Mouse (Mus musculus) ES-E14 (cell line): ENCODE measurements around the gene Sigmar1. TPM values are rescaled to one million over a fixed set of nuclear protein-coding genes. Genes with fewer than 3 reads are reported as not detected.
"Not testable (repeated sequence)": the region's sequence is repeated elsewhere in the genome, so short reads cannot be mapped to it uniquely, and the experiment has no call there.

ENCODE experiments used
- DNase-seq: peaks from one replicate; pipeline ENCODE4 v3.0.0-alpha.2; 2013; ENCODE audit warnings: low read depth, low spot score
- H3K27ac ChIP-seq: 2 replicates; pipeline ENCODE4 v1.5.1; 2012; ENCODE audit warnings: low read depth, mild to moderate bottlenecking, low read length, moderate library complexity, mixed read lengths; ENCODE audit not compliant: poor library complexity, insufficient read depth, severe bottlenecking
- H3K36me3 ChIP-seq: 2 replicates; pipeline ENCODE4 v1.6.1; 2012; ENCODE audit warnings: mild to moderate bottlenecking, low read length, moderate library complexity, mixed read lengths; ENCODE audit not compliant: control insufficient read depth, poor library complexity, insufficient read depth, severe bottlenecking
- H3K4me1 ChIP-seq, 2 experiments: fragments of 150-350 bp in 1 of 2; sonication (generic) in 1 of 2; 2 replicates each; pipeline ENCODE4 v1.6.1; 2012; ENCODE audit warnings: low read length in 2 of 2, mild to moderate bottlenecking in 1 of 2, mixed read lengths in 1 of 2; ENCODE audit not compliant: control insufficient read depth in 2 of 2, insufficient read depth in 2 of 2, poor library complexity in 1 of 2
- H3K4me3 ChIP-seq, 2 experiments: fragments of 150-350 bp in 1 of 2; sonication (generic) in 1 of 2; 2 replicates each; pipeline ENCODE4 v1.5.1; 2012; ENCODE audit warnings: low read length in 2 of 2, low read depth in 1 of 2, mild to moderate bottlenecking in 1 of 2, mixed read lengths in 1 of 2; ENCODE audit not compliant: insufficient read depth in 1 of 2, poor library complexity in 1 of 2, severe bottlenecking in 1 of 2
- H3K9ac ChIP-seq: 2 replicates; pipeline ENCODE4 v1.6.1; 2012; ENCODE audit warnings: low read depth, mild to moderate bottlenecking, low read length, mixed read lengths; ENCODE audit not compliant: poor library complexity, insufficient read depth, severe bottlenecking
- H3K9me3 ChIP-seq: fragments of 150-350 bp; sonication (generic); 2 replicates; pipeline ENCODE4 v1.6.1; 2012; ENCODE audit warnings: low read depth, mild to moderate bottlenecking, low read length; ENCODE audit not compliant: control insufficient read depth, insufficient read depth
- CHD2 ChIP-seq: IDR thresholded peaks from 2 replicates; pipeline ENCODE4 v1.6.1; 2014; ENCODE audit warnings: mild to moderate bottlenecking, low read depth, low read length, inconsistent platforms
- HCFC1 ChIP-seq: IDR thresholded peaks from 2 replicates; pipeline ENCODE4 v1.6.1; 2012; ENCODE audit warnings: low read length, inconsistent platforms, borderline replicate concordance; ENCODE audit not compliant: insufficient read depth
- MAFK ChIP-seq: IDR thresholded peaks from 2 replicates; pipeline ENCODE4 v1.6.1; 2014; ENCODE audit warnings: mild to moderate bottlenecking, low read depth, low read length, inconsistent platforms; ENCODE audit not compliant: insufficient read depth
- ZC3H11A ChIP-seq: IDR thresholded peaks from 2 replicates; pipeline ENCODE4 v1.6.1; 2012; ENCODE audit warnings: low read depth, mild to moderate bottlenecking, inconsistent platforms, low read length, borderline replicate concordance
- ZNF384 ChIP-seq: IDR thresholded peaks from 2 replicates; pipeline ENCODE4 v1.6.1; 2012; ENCODE audit warnings: low read depth, low read length, inconsistent platforms
- in situ Hi-C, 2 experiments: fragments of 600-800 bp; cut with MboI; formaldehyde crosslinking; loops; one replicate each; pipeline ENCODE4 v1.15.1; 2025; ENCODE audit warnings: low sequenced_read_pairs in 2 of 2, inconsistent platforms in 1 of 2; ENCODE audit not compliant: unreplicated experiment in 2 of 2
- total RNA-seq: library from RNA; depleted of rRNA; stranded (reverse); fragments of 300-350 nt; gene quantifications from 2 replicates; pipeline ENCODE4 v1.2.3, GENCODE M21; 2012; rRNA removed

Gene Sigmar1
- total RNA-seq = 198 and 230 TPM in 2 replicates

DNA sequence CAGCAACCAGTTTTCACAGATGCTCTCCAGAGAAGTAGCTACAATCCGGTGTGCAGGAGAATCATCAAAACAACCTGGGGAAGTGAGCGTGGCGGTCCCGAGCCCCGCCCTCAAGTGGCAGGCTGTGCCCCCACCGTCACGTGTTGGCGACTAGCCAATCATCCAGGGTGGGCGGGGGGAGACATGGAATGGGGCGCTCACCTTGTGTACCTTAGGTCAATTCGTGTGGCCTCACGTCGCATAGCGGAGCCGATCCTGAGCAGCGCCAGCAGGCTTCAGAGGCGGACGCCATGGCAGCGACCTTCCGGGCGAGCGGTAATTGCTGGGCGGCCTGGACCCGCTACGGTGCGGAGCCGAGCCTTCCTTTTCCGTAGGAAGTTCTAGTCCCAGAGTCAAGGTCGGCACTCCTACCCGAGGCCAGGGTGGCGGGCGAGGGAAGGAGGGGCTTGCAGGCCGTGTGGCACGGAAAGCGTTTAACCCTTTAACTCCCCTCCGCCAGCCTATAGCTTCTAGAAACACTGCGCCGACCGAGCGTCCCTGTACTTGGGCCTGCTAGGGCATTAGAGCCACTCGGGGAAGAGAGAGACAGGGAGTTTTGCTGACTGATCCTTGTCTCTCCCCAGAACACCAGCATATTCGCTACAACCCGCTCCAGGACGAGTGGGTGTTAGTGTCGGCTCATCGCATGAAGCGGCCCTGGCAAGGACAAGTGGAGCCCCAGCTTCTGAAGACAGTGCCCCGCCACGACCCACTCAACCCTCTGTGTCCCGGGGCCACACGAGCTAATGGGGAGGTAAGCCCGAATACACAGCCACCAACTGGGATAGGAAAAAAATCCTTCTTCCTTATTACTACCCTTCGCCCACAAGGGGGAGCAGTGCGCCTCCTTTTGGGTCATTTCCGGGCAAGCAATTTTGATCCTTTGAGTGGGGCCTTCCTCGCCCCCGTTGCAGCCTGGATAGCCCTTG is at the start of gene Sigmar1:
TSS of gene Sigmar1 (minus strand) at position 820 of the 968 bp plus-strand sequence.
- H3K9me3 ChIP-seq = no peaks in the 10 kb centered on the region
- TF ChIP-seq ZNF384 (peak; percentile 67; the same call in 1 of the 2 replicates), ZC3H11A (peak; percentile 60; the same call in 1 of the 2 replicates), HCFC1 (no peak), MAFK (no peak), CHD2 (0 out of 2 replicates have a peak, but pooled peaks have one; percentile 20)
- H3K4me1 ChIP-seq = peaks cover 2 to 12% of the 10 kb centered on the region in 2 experiments; a peak in 2 of 4 replicates
- H3K4me3 ChIP-seq = peak within 1 kb of the TSS; percentile 87 to 93
- in situ Hi-C loops = no loop called here
- peak; percentile 94 for DNase-seq
- H3K9ac ChIP-seq = peak within 1 kb of the TSS; percentile 88
- peak within 1 kb of the TSS; percentile 69 for H3K27ac ChIP-seq
- H3K36me3 ChIP-seq = peaks cover 11% of the 10 kb centered on the region; the same call in 1 of the 2 replicates

- DNase-seq, in situ Hi-C loops, H3K27ac ChIP-seq, H3K4me1 ChIP-seq, H3K9me3 ChIP-seq, H3K36me3 ChIP-seq, H3K4me3 ChIP-seq, H3K9ac ChIP-seq: not testable (repeated sequence)
These were observed 27.2 kb upstream of the Sigmar1 start for GRCm38 (mm10) chr4:41783197-41783596.

DNA sequence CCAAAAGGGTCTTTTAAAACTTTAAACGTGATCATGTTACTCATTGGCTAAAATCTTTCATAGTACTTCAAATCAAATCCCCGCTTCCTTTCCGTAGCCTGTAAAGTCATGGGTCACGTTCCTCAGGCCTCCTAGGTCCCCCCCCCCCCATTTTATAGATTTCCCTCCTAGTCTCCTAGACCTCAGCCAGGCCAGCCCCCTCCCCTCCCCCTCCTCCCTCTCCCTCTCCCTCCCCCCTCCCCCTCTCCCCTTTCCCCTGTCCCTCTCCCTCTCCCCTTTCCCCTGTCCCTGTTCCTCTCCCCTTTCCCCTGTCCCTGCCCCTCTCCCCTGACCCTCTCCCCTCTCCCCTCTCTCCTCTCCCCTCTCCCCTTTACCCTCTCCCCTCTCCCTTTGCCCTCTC is 26.8 kb upstream of the Sigmar1 start:
- not testable (repeated sequence) for H3K4me1 ChIP-seq

GRCm38 (mm10) chr4:41781748-41782485 is 26.0 kb upstream of the Sigmar1 start:
- H3K27ac ChIP-seq, in situ Hi-C loops, H3K4me3 ChIP-seq, H3K4me1 ChIP-seq, H3K36me3 ChIP-seq, H3K9ac ChIP-seq, DNase-seq, H3K9me3 ChIP-seq: not testable (repeated sequence)

More for the DNA sequence above, 26.8 kb upstream of the Sigmar1 start:
- H3K9ac ChIP-seq, DNase-seq, H3K4me3 ChIP-seq, H3K36me3 ChIP-seq, H3K9me3 ChIP-seq, H3K27ac ChIP-seq, in situ Hi-C loops: not testable (repeated sequence)

DNA sequence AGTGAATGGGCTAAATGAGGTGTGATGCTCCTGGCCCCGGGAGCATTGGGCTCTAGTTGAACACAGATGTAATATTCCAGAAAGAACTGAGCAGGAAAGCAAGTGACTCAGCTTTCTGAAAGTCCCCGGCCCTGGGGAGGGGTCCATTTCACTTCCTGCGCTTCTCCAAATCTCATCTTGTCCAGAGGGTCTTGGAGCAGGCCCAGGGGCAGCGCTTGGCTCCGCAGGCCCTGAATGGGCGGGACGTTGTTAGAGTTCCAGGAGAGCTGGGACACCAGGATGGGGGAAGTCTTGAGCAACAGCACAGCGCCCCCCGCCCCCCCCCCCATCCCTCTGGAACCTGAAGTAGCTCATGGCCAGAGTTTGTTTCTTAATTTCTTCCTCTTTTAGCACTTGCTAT is 25.3 kb upstream of the Sigmar1 start:
- H3K27ac ChIP-seq, H3K4me3 ChIP-seq, H3K36me3 ChIP-seq, H3K9me3 ChIP-seq, in situ Hi-C loops, H3K9ac ChIP-seq, H3K4me1 ChIP-seq, DNase-seq: not testable (repeated sequence)

GRCm38 (mm10) chr4:41775840-41776239 is 19.9 kb upstream of the Sigmar1 start:
- in situ Hi-C loops, H3K4me3 ChIP-seq, H3K9me3 ChIP-seq, H3K9ac ChIP-seq, H3K36me3 ChIP-seq, DNase-seq, H3K27ac ChIP-seq, H3K4me1 ChIP-seq: not testable (repeated sequence)
